Mouse (Mus musculus): Measurements from ENCODE around the gene Wdr41. TPM values are rescaled to one million over a fixed set of nuclear protein-coding genes. Genes with fewer than 3 reads are reported as not detected.
A peak's percentile ranks its signal among the peaks of the same experiment; 100 is the strongest.

The Wdr41 gene
- 24.2 and 26.3 TPM in 2 replicates for polyA plus RNA-seq (2015; fragmentation: Nextera tagmentation; extraction: Ambion mirVana)

DNA sequence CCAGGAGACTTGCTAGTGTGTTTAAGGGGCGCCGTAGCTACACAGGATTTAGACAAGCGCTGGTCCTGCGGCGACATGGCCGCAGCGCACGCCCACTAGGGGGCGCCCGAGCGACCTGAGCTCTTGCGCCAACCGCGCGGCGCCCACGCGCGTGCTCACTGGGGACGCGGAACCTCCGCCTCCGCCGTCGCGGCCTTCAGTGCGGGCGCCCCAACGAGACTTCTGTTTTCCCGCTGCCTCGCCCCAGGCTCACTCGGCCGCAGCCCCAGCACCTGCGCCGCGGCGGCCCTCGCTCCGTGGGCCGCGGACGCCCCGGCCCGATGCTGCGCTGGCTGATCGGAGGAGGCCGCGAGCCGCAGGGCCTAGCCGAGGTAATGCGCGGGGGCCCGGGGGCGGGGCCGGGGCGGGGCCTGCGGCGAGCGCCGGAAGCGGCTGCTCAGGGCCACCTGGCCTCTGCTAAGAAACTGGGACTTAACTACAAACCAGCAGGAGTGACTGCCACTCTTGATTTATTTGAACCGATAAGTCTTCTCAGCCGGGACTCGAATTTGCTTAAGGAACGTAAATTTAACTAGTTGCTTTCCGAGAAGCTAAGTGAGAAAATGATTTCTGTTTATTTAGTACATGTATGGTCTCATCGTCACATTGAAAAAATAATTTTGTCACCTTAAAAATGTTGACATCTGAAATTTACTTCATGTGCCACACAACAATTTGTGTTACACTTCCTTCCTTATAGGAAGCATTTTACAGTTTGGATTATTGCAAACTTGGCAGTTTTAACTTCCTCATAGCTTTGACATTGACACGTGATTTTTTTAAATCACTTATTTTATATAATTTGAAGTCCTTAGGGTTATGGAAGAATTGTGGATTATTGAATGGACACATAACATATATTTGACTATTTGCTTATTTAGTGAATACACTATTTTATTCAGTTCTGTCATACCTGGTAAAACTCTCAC lies at the start of gene Wdr41:
Gene Wdr41 (plus strand): TSS at position 126 of the 968 bp plus-strand sequence.
- WGBS, result 2% methylated on average over 68 of the region's 68 CpGs
- H3K4me3 ChIP-seq, result peak within 1 kb of the TSS; percentile 67
- peaks cover 14% of the 10 kb centered on the region for H3K4me1 ChIP-seq
- H3K36me3 ChIP-seq, result peaks cover 6% of the 10 kb centered on the region
- no peaks in the 10 kb centered on the region for H3K9me3 ChIP-seq
- peak within 1 kb of the TSS; percentile 95 for H3K27ac ChIP-seq
- H3K27me3 ChIP-seq, result no peaks in the 10 kb centered on the region
- ATAC-seq (ENCODE audit: insufficient number of reproducible peaks, insufficient read depth, low FRiP score, low TSS enrichment, low read depth), result peak; percentile 93
- H3K9ac ChIP-seq, result peak within 1 kb of the TSS; percentile 92
- peak within 1 kb of the TSS; percentile 54 for H3K4me2 ChIP-seq

DNA sequence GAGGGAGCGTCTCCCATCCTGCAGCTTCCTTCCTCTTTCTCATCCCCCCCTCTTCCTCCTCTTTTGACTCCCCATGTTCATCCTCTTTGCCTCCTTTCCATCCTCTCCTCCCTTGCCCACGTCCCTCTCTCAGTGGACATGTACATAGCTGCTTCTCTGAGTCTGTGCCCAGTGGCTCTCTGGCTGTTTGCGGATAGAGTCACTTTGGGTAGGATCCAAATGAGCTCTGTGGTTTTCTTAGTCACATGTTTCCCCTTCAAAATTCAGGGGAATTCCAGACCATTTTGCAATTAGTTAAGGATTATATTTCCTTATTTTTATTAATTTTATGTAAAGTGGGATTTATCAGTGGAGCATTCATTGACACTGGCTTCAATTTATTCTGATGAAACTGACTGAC lies 48.1 kb upstream of the Wdr41 start:
- 64% methylated on average over 3 of the region's 3 CpGs for WGBS
- H3K4me2 ChIP-seq, result no peak overlapping the region
- H3K9ac ChIP-seq, result no peak overlapping the region
- peaks cover 28% of the 10 kb centered on the region for H3K27me3 ChIP-seq
- H3K27ac ChIP-seq, result no peak overlapping the region
- H3K4me3 ChIP-seq, result no peak overlapping the region
- H3K36me3 ChIP-seq, result no peaks in the 10 kb centered on the region
- no peaks in the 10 kb centered on the region for H3K9me3 ChIP-seq
- ATAC-seq (ENCODE audit: insufficient number of reproducible peaks, insufficient read depth, low FRiP score, low TSS enrichment, low read depth), result no peak
- H3K4me1 ChIP-seq, result no peaks in the 10 kb centered on the region

DNA sequence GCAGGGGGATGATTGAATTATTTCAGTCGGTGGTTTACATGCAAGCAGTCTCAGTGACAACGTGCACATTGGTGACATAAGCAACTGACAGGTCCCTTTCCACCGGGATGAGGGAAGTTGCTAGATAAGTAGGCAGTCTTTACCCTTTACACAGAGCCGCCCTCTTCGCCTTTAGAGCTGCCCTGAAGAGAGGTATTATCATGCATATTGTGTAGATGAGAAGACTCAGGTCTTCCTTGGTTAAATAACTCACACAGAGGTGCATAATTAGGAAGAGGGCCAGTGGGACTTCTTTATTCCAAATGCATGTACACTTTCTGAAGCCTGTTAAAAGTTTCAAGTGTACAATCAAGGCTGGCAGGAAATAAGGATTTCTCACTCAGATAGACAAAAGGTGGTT lies 37.7 kb upstream of the Wdr41 start:
- H3K9ac ChIP-seq, result no peak overlapping the region
- H3K4me1 ChIP-seq, result no peaks in the 10 kb centered on the region
- H3K4me2 ChIP-seq, result no peak overlapping the region
- WGBS, result 61% methylated on average over 5 of the region's 5 CpGs
- H3K4me3 ChIP-seq, result no peak overlapping the region
- no peak for ATAC-seq (ENCODE audit: insufficient number of reproducible peaks, insufficient read depth, low FRiP score, low TSS enrichment, low read depth)
- peaks cover 21% of the 10 kb centered on the region for H3K27me3 ChIP-seq
- no peaks in the 10 kb centered on the region for H3K9me3 ChIP-seq
- no peaks in the 10 kb centered on the region for H3K36me3 ChIP-seq
- H3K27ac ChIP-seq, result no peak overlapping the region

DNA sequence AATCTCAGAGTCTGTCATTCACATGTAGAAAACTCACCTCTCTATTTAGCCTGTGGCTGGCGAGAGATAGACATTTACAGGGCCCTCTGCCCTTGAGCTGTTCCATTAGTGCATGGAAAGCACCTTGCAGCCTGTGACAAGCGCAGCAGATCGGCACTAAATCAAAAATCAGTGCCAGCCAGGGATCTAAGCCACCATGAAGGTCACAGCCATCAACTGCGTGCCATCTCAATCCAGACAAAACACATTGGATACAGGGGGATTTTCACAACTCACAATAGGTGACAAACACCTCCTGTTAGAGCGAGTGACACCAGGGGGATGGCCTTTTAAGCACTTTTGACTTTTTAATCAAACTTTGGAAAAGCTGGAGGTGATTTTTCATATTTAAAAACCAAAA lies 36.0 kb upstream of the Wdr41 start:
- H3K36me3 ChIP-seq, result no peaks in the 10 kb centered on the region
- peaks cover 24% of the 10 kb centered on the region for H3K27me3 ChIP-seq
- H3K4me1 ChIP-seq, result no peaks in the 10 kb centered on the region
- ATAC-seq (ENCODE audit: insufficient number of reproducible peaks, insufficient read depth, low FRiP score, low TSS enrichment, low read depth), result no peak
- no peak overlapping the region for H3K4me2 ChIP-seq
- WGBS, result 65% methylated on average over 5 of the region's 5 CpGs
- H3K9me3 ChIP-seq, result no peaks in the 10 kb centered on the region
- no peak overlapping the region for H3K27ac ChIP-seq
- no peak overlapping the region for H3K4me3 ChIP-seq
- H3K9ac ChIP-seq, result no peak overlapping the region

DNA sequence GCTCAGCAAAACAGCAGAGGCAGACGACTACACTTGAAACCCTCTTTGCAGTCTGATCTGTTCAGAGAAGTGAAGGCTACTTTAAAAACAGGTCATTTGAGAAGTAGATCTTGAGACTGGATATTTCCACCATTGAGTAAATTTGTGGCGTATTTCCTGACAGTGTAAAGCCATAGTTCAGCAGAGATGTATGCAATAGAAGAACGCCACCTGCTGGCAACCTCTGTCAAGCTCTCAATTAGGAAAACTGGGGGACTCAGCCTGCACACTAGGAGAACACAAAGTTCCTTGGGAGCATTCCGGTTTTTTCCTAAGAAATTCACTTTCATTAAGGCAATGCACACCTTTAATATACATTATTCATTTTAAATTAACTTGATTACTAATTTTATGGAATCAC lies 34.9 kb upstream of the Wdr41 start:
- WGBS, result 8% methylated on average over 4 of the region's 4 CpGs
- Histone ChIP-seq H3K9me3 (no peaks in the 10 kb centered on the region), H3K4me1 (no peaks in the 10 kb centered on the region), H3K9ac (no peak overlapping the region), H3K36me3 (no peaks in the 10 kb centered on the region), H3K4me2 (peak overlapping the region; percentile 5; the same call in 1 of the 2 replicates), H3K27ac (no peak overlapping the region), H3K27me3 (peaks cover 24% of the 10 kb centered on the region), H3K4me3 (no peak overlapping the region)
- 0 out of 2 replicates have a peak, but pooled peaks have one; percentile 15 for ATAC-seq (ENCODE audit: insufficient number of reproducible peaks, insufficient read depth, low FRiP score, low TSS enrichment, low read depth)

DNA sequence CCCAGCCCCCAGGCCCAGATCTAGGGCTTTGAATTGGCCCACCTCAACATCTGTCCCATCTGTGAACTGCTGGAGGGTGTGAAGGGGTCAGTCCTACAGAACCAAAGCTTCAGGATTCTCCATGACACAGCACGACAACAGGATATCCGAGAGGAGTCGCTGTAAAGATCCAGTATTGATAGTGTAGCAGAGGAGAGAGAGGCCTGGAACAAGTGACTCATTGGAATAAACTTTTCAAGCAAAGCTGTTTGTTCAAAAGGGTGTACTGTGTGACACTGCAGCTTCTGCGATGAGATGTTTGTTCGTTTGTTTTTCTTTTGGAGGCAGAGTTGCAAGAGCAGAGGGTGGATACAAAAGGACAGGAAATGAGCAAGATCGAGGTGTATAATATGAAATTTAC lies 20.2 kb upstream of the Wdr41 start:
- H3K27me3 ChIP-seq, result no peaks in the 10 kb centered on the region
- H3K4me2 ChIP-seq, result no peak overlapping the region
- WGBS, result 72% methylated on average over 6 of the region's 6 CpGs
- H3K4me1 ChIP-seq, result no peaks in the 10 kb centered on the region
- H3K36me3 ChIP-seq, result no peaks in the 10 kb centered on the region
- H3K27ac ChIP-seq, result no peak overlapping the region
- no peak overlapping the region for H3K9ac ChIP-seq
- H3K4me3 ChIP-seq, result no peak overlapping the region
- H3K9me3 ChIP-seq, result no peaks in the 10 kb centered on the region
- ATAC-seq (ENCODE audit: insufficient number of reproducible peaks, insufficient read depth, low FRiP score, low TSS enrichment, low read depth), result no peak

DNA sequence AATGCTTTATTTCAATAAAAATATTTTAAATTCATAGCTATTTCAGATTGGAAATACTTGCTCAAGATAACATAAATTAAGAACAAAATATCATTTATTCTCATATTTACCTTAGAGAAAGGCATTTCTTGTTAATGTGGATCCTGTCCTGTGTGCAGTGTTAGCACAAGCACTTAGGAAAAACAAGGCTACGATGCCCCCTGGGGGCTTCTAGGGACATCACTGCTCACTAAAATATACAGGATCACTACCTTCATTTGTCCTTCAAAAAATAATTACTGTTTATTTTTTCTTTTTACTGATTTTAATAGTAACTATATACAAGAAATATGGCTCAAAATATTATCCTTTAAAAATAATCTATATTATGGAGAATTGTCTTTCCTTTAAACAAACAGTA lies 18.2 kb upstream of the Wdr41 start:
- Histone ChIP-seq H3K4me3 (no peak overlapping the region), H3K4me1 (no peaks in the 10 kb centered on the region), H3K9ac (no peak overlapping the region), H3K27ac (no peak overlapping the region), H3K4me2 (no peak overlapping the region), H3K27me3 (no peaks in the 10 kb centered on the region), H3K36me3 (no peaks in the 10 kb centered on the region), H3K9me3 (no peaks in the 10 kb centered on the region)
- no peak for ATAC-seq (ENCODE audit: insufficient number of reproducible peaks, insufficient read depth, low FRiP score, low TSS enrichment, low read depth)
- WGBS, result 62% methylated on average over 1 of the region's 1 CpGs

DNA sequence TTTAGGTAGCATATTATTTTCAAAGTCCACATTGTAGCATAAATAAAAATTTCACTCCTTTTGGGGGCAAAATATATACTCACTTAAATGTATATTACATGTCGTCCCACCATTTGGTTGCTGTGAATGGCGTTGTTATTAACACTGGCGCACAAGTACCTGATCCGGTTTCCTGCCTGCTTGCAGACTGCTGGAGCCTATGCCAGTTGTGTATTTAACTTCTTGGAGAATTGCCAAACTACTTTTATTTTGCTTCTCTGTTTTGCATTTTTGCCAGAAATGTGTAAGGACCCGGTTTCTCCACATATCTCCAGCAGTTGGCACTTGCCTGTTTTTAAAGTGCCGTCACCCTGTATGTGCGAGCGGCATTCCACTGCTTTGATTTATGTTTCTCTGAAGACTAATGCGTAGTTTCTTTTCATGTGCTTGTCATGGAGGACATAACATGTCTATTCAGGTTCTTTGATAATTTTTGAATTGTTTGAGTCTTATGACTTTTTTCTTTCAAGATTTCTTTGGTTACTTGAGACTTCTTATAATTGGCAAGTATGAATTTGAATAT lies 6.1 kb upstream of the Wdr41 start:
- ATAC-seq (ENCODE audit: insufficient number of reproducible peaks, insufficient read depth, low FRiP score, low TSS enrichment, low read depth), result peak; percentile 72; the same call in 1 of the 2 replicates
- no peak overlapping the region for H3K9ac ChIP-seq
- H3K27ac ChIP-seq, result no peak overlapping the region
- H3K4me3 ChIP-seq, result no peak overlapping the region
- H3K27me3 ChIP-seq, result no peaks in the 10 kb centered on the region
- peaks cover 12% of the 10 kb centered on the region for H3K4me1 ChIP-seq
- WGBS, result 40% methylated on average over 9 of the region's 9 CpGs
- H3K36me3 ChIP-seq, result no peaks in the 10 kb centered on the region
- no peak overlapping the region for H3K4me2 ChIP-seq
- H3K9me3 ChIP-seq, result no peaks in the 10 kb centered on the region

DNA sequence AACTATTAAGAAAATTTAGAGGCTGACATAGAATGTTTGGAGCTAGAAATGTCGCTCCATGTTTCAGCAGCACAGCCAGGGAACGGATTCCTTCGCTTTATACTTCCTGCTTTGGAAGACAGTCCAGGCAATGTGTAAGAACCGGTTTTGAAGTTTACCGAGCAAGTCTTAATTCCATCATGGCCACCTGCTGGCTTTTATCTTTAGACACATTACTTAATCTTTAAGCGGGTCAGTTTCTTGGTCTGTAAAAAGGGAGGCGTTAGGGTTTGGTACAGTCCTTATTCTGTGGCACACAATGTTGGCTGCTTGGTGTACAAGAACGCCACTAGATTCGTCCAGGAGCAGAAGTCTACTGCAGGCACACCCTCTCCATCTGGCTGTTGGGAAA lies 321 bp upstream of the Wdr41 start:
- H3K36me3 ChIP-seq, result no peaks in the 10 kb centered on the region
- H3K4me2 ChIP-seq, result peak overlapping the region; percentile 54
- peaks cover 16% of the 10 kb centered on the region for H3K4me1 ChIP-seq
- H3K9me3 ChIP-seq, result no peaks in the 10 kb centered on the region
- peak overlapping the region; percentile 95 for H3K27ac ChIP-seq
- 27% methylated on average over 9 of the region's 9 CpGs for WGBS
- H3K4me3 ChIP-seq, result peak overlapping the region; percentile 67
- no peak for ATAC-seq (ENCODE audit: insufficient number of reproducible peaks, insufficient read depth, low FRiP score, low TSS enrichment, low read depth)
- no peaks in the 10 kb centered on the region for H3K27me3 ChIP-seq
- H3K9ac ChIP-seq, result peak overlapping the region; percentile 92

DNA sequence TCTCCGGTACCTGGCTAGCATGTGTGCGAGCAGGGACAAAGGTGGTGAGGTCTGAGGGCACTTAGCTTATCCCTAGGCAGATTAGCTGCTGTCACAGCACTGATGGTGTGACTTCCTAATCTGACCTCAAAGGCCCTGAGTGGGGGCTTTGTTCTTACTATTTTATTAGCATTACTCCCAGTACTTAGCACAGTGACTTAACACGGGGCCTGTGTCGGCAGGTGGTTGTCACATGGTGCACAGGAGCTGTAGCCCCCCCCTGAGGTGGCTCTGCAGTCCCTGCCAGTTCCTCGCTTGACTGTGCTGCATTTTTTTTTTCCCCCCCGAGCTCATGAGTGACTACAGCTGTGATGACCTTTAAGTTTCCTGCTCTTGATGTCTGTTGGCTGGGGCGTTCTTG lies 2.9 kb downstream of the Wdr41 start:
- Histone ChIP-seq H3K4me1 (peaks cover 14% of the 10 kb centered on the region), H3K4me2 (no peak overlapping the region), H3K4me3 (no peak overlapping the region), H3K9ac (no peak overlapping the region), H3K9me3 (no peaks in the 10 kb centered on the region), H3K27ac (no peak overlapping the region), H3K36me3 (peaks cover 17% of the 10 kb centered on the region), H3K27me3 (no peaks in the 10 kb centered on the region)
- WGBS, result 57% methylated on average over 7 of the region's 7 CpGs
- ATAC-seq (ENCODE audit: insufficient number of reproducible peaks, insufficient read depth, low FRiP score, low TSS enrichment, low read depth), result no peak

DNA sequence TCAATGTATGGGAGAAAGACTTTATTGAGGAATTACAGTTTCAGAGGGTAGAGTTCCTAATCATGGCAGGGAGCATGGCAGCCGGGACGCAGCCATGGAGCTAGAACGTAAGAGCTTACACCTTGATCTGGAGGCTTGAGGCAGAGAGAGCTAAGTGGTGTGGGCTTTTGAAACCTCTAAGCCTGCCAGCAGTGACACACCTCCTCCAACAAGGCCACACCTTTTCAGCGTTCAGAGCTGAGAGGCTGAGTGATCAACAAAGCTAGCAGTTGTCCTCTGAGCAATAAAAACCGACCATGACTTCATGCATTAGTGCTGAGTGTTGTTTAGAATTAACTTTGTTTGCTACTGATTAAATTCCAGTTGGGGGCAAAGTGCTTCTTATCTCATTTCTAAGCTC lies 14.4 kb downstream of the Wdr41 start:
- Histone ChIP-seq H3K9ac (no peak overlapping the region), H3K27ac (no peak overlapping the region), H3K9me3 (no peaks in the 10 kb centered on the region), H3K27me3 (no peaks in the 10 kb centered on the region), H3K4me2 (no peak overlapping the region), H3K36me3 (0 out of 2 replicates have a peak, but pooled peaks cover 5% of the 10 kb centered on the region), H3K4me1 (no peaks in the 10 kb centered on the region), H3K4me3 (no peak overlapping the region)
- WGBS, result 71% methylated on average over 5 of the region's 5 CpGs
- ATAC-seq (ENCODE audit: insufficient number of reproducible peaks, insufficient read depth, low FRiP score, low TSS enrichment, low read depth), result no peak

DNA sequence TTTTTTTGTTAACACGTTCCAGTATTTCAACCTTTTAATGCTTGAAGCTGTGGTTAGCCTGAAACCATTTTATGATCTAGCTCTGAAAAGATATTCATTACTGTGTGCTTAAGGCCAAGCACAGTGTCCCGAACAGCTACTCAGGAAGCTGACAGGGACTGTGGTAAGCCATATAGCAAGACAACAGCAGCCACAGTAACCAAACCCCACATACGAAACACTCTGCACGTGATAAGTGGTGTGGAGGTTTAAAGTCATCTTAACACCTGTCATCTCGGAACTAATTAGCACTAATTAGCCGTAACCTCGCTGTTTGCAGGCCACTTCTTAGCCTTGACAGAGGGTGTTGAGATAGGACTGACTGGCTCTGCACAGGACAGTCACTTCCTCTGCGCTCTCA lies 31.1 kb downstream of the Wdr41 start:
- Histone ChIP-seq H3K4me3 (no peak overlapping the region), H3K9me3 (no peaks in the 10 kb centered on the region), H3K27ac (no peak overlapping the region), H3K4me2 (no peak overlapping the region), H3K27me3 (no peaks in the 10 kb centered on the region), H3K4me1 (no peaks in the 10 kb centered on the region), H3K36me3 (peaks cover 10% of the 10 kb centered on the region), H3K9ac (no peak overlapping the region)
- no peak for ATAC-seq (ENCODE audit: insufficient number of reproducible peaks, insufficient read depth, low FRiP score, low TSS enrichment, low read depth)
- 77% methylated on average over 8 of the region's 8 CpGs for WGBS

Measured in embryonic facial prominence, embryonic 13.5 days (tissue).